Mouse (Mus musculus) CD4-positive, CD25-positive, alpha-beta regulatory T cell, adult 2 months (primary cell): ENCODE measurements around the gene Fgf15.

Source experiments
- DNase-seq: peaks from one replicate; pipeline ENCODE4 v3.0.0-alpha.2; 2012; ENCODE audit warnings: low read depth, low spot score

The Fgf15 gene

DNA sequence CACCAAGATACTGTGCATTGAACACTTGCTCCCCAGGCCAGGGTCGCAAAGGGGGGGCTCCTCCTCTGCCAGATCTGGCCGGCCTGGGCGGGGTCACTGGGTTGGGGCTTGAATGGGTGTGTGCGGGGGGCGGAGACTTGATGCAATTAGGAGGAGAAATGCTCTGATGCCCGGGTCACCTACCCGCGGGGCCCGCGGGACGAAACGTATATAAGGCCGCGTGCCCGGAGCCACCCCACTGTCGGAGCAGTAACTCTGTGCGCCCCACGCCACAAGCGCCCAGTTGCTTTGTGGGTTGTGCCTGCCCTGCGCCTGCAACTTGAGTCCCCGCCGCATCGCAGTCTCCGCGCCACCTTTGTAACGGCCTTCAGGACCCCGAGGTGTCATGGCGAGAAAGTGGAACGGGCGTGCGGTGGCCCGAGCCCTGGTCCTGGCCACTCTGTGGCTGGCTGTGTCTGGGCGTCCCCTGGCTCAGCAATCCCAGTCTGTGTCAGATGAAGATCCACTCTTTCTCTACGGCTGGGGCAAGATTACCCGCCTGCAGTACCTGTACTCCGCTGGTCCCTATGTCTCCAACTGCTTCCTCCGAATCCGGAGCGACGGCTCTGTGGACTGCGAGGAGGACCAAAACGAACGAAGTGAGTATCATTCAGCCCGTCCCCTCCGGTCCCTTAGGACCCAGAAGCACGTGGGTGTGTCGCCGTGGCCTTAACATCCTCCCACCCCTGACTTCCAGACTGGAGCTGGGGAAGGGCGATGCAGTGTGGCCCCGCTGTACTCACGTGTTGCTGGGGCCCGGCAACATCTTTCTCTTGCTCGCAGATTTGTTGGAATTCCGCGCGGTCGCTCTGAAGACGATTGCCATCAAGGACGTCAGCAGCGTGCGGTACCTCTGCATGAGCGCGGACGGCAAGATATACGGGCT, at the start of gene Fgf15:
Gene Fgf15 (plus strand): TSS at position 238 of the 925 bp plus-strand sequence.
- DNase-seq: peak; percentile 17

GRCm38 (mm10) chr7:144847067-144847466, 49.3 kb upstream of the Fgf15 start, which contains the start of gene Fgf4:
TSS of gene Fgf4 (plus strand) at chr7:144847367.
- no peak for DNase-seq

DNA sequence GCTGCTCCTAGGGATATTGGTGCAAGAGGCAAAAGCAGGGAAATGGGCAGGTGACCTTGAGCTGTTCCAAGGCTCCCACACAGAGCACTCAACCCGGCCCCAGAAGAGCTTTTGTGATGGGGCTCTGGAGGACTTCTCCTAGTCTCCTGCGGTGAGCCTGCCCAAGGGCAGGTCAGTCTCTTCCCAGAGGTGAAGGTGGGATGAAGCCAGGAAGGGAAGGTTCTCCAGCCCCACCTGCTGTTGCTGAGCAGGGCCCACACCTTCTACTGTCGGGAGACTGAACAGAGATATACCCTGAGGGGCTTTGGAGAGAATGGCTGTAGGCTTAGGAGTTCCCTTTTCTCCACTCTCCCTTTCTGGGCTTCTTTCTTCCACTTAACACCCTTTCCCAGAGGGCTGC, 45.0 kb upstream of the Fgf15 start:
- no peak for DNase-seq

DNA sequence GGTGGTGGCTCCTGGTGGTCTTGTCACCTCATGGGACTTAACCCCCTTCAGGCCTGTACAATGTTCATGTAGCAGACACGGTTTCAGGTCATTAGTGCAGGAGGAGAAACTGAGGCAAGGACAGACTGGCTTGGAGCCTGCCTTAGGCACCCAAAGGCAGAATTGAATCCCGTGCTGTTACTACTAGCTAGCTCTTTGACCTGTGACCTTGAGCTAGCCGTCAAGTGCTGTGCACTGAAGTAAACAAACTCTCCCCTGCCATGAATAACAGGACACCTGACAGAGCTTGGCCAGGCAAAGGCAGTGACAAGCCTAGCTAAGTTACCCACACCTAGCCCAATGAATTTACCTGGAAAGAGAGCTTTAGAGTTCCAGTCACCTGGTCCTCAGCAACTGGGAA, 41.4 kb upstream of the Fgf15 start:
- DNase-seq: no peak

- no peak for DNase-seq
These were observed 39.2 kb upstream of the Fgf15 start for GRCm38 (mm10) chr7:144857158-144857557.

DNA sequence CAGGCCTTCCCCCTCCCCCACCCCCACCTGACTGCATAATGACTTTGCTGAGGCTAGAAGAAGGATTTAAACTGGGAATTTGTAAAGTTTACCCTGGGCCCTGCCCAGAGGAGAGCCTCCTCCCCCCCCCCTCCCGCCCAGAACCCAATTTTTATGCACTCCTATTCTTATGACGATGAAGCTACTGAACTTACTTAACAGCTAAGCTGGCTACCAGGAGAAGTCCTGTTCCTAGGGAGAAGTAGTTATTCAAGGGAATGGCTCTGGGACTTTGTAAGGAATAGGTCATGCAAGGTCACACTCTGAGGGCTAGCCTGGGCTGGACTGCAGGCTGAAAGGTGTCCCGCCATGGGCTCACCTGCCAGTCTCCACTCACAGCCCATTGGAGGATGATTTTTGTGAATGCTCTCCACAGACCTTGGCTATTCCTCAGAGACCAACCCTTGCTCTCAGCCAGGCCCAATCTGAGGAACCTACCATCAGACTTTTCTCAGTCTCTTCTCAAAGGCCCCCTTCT, 38.4 kb upstream of the Fgf15 start:
- no peak for DNase-seq

DNA sequence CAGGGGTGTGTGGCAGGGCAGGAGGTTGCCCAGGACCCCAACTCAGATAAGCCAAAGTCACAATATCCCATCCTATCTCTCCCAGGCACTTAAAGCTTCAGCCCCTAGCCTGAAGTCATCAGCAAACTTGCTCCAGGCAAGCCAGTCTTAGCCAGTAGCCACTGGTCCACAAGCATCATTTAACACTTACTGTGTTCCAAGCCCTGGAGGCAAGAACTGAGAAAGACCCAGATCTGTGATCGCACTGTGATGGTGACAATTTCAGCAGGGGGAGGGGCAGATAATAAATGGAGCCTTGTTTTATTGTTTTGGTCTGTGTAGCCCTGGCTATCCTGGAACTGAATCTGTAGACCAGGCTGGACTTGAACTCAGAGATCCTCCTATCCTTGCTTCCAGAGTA, 37.6 kb upstream of the Fgf15 start:
- DNase-seq: no peak

DNA sequence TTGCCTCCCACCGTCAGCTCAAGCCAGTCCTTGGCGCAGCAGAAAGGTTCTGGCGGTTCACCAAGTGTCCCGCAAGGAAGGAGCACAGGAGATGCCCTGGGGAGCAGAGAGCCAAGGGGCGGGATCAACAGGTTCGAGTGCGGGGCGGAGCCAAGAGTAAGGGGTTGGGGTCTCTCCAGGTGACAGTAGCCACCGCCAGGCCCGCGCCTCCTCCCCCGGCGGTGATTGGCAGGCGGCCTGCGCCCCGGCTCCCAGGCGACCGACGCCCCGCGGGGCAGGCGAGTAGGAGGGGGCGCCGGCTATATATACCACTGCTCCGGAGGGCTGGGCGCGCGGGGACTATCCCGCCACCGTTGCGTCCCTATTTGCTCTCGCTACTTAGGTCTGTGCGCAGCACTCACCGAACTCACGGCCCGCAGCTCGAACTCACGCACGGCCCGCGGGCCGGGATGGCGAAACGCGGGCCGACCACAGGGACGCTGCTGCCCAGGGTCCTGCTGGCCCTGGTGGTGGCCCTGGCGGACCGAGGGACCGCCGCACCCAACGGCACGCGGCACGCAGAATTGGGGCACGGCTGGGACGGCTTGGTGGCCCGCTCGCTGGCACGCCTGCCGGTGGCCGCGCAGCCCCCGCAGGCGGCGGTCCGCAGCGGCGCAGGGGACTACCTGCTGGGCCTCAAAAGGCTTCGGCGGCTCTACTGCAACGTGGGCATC, 35.1 kb upstream of the Fgf15 start:
- DNase-seq: no peak

DNA sequence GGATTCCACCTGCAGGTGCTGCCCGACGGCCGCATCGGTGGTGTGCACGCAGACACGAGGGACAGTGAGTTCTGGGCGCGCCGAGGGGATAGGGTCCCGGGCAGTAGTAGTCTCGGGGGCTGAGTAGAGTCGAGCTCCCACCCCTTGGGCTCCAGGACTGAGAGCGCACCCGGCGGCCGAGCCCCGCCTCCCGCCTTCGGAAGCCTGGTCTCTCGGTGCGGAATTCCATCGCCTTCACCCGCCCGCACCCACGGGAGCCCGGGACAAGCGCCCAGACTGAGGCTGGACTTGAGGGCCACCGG, 34.6 kb upstream of the Fgf15 start:
- no peak for DNase-seq

GRCm38 (mm10) chr7:144862126-144862525, 34.2 kb upstream of the Fgf15 start:
- no peak for DNase-seq

DNA sequence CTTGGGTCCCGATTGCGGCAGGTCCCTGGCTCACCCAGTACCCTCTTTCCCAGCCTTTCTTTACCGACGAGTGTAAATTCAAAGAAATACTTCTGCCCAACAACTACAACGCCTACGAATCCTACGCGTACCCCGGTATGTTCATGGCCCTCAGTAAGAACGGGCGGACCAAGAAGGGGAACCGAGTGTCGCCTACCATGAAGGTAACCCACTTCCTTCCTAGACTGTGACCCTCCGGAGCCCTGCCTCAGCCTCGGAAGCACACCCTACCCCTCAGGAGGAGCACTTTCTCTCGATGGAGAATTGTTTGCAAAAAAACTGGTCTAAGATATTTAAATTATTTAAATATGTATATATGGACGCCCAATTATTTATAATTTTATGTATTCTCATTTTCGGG, 33.6 kb upstream of the Fgf15 start:
- DNase-seq: no peak

DNA sequence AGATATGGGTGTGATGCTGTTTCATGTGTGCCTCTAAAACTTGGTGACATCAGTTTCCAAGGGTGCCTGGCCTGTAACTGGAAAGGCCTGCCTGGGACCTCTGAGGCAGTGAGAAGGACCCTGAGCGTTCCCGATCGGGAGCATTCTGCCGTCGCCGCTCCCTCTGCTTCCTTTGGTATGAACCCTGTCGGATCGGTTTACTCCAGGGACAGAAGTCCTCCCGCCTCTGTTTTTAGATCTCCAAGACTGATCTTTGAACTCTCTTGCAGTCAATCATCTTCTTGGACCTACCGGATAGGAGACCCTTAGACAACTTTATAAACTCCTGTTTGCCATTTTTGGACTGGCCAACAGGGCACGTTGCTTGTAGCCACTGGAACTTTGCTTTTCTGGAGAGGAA, 33.1 kb upstream of the Fgf15 start:
- DNase-seq: no peak

GRCm38 (mm10) chr7:144864160-144864670, 32.1 kb upstream of the Fgf15 start:
- no peak for DNase-seq

DNA sequence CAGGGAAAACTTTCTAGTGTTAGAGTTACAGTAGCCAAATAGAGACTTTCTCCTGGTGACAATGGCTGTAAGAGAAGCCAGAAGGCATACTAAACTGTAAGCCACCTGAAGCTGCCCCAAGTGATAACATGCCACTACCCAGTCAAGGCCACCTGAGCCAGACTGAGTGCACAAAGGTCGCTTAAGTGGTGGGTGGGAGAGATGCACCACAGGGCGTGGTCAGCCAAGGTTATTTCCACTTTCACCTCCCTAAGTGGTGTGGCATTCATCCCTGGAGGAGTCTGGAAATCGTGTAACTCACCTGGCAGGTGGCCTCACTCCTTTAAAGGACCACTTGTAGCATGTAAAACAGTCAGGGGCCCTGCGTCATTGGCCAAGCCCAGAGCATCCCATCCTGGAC, 29.2 kb upstream of the Fgf15 start:
- no peak for DNase-seq

- DNase-seq: no peak
These were observed 28.7 kb upstream of the Fgf15 start for GRCm38 (mm10) chr7:144867602-144868001.

DNA sequence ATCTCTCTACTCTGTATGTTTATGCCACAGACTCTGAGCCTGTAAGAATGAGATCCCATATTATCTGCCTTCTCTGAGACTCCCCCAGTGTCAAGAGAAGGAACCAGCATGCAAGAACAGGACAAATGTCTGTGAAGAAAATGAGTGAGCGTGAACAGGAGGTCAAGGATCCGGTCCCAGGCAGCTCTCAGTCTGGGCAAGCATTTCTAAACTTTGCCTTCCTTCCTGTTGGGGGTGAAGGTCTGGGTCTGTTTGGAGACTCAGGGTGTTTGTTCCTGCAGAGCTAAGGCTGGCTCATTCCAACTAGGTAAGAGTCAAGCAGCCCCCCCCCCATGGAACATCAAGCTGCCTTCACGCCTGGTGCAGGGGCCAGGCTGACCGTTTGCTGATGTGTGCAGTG, 23.9 kb upstream of the Fgf15 start:
- DNase-seq: no peak

DNA sequence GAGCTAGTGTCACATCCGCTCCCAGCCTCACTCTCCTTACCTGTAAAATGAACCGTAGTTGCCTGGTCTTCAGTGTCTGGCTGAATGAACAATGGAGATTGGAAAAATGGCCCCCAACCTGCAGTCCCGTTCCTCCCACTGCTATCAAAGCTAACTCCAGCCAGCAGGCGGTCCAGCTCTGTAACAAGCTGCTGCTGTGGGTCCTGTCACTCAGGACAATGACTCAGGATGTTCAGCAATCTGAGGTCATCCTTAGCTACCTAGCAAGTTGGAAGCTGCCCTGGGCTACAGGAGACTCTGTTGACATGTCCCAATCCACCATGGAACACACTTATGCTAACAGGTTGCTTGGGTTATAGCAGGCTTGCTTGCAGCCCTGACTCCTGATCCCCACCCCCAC, 23.2 kb upstream of the Fgf15 start:
- no peak for DNase-seq

DNA sequence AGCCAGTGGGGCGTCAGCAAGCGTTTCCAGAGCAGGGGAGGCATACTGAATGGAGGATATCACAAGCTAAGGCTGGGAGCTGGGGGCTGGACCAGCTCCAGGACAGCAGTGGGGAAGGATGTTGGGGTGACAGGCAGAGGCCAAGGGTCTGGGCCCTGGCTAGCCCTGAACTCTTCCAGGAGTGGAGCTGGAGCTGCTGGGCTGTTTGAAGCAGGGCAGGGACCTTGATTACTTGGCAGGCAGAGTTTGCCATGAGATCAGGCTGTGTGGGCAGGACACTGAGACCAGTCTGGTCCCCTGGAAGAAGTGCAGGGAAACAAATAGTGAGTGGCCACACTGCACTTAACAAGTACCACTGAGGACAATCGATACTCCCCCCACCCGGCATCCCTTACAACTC, 22.1 kb upstream of the Fgf15 start:
- no peak for DNase-seq

DNA sequence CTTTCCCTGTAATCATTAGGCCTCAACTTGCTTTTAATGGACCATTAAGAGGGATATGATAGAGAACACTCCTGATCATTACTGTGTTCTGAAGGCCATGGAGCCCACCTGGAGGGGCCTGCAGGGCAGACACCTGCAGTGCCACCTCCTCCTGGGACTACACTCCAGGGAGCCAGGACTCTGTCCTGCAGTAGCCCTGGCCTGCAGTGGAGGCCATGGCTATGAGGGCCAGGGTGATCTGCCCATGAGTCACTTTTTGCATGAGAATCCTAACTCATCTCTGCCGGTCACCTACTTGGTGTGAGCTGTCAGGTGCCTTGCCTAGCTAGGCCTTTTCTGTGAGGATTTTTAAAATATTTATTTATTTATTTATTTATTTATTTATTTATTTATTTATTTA, 17.9 kb upstream of the Fgf15 start:
- DNase-seq: no peak

- DNase-seq: no peak
These were observed 13.2 kb upstream of the Fgf15 start for GRCm38 (mm10) chr7:144883106-144883505.

DNA sequence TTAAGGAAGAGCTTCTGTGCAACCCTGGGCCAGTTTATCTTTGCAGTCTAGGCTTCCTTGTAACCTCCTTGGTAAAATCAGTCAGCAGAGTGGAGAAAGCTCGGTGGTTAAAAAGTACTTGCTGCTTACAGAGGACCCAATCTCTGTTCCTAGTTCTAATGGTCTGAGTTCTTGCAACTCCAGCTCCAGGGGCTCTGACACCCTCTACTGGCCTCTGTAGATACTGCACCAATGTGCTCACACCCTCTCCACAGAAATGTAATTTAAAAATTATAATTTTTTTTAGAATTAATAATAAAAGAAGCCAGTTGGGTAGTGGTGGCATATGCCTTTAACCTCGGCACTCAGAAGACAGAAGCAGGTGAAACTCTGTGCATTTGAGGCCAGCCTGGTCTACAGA, 8.7 kb upstream of the Fgf15 start:
- DNase-seq: no peak

DNA sequence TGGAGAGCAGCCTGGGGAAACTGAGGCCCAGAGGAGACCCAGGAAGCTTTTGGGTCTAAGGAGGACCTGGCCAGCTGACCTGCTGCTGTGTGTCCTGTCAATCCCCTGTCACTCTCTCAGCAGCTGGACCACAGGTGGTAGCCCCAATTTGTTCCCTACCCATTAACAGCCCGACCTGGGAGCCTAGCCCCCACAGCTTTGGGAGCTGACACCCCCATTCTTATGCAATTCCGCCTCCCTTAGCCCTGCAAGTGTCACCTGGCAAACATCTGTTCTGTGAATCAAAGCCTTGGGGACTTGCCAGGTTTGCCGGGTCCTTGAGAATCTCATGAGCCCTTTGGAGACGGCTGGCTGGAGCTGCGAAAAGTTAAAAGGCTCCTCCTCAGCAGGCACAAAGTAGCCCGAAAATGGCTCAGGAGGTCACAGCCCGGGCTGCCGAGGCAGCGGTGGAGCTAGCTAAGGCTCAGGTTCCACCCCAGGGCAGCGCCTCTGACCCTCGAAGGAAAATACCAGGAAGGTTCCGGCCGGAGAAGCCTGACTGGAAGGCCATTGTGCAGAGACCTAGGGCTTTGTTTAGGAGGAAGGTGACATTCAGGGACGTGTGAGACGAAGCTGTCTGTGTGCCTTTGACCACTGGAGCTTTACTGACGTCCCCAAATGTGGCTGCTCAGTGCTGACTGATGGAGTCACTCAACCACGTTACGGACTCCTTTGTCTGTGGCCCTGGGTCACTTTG, 7.6 kb upstream of the Fgf15 start:
- DNase-seq: no peak
